Mouse (Mus musculus) frontal cortex, adult 2 months (tissue): Measurements from ENCODE around the gene Vac14. TPM values are rescaled to one million over a fixed set of nuclear protein-coding genes. Genes with fewer than 3 reads are reported as not detected.

Experiments used
- DNase-seq, 2 experiments: peaks; one replicate each; pipeline ENCODE4 v3.0.0; 2022; ENCODE audit warnings: low spot score in 1 of 2; ENCODE audit errors: extremely low spot score in 1 of 2
- polyA plus RNA-seq: library from polyadenylated mRNA; depleted of rRNA; stranded (reverse); fragments of >200 nt; gene quantifications from 2 replicates; pipeline ENCODE4 v1.2.3, GENCODE M21; 2012; rRNA removed

Vac14 gene
- polyA plus RNA-seq, 1 experiment: 28.7 TPM

DNA sequence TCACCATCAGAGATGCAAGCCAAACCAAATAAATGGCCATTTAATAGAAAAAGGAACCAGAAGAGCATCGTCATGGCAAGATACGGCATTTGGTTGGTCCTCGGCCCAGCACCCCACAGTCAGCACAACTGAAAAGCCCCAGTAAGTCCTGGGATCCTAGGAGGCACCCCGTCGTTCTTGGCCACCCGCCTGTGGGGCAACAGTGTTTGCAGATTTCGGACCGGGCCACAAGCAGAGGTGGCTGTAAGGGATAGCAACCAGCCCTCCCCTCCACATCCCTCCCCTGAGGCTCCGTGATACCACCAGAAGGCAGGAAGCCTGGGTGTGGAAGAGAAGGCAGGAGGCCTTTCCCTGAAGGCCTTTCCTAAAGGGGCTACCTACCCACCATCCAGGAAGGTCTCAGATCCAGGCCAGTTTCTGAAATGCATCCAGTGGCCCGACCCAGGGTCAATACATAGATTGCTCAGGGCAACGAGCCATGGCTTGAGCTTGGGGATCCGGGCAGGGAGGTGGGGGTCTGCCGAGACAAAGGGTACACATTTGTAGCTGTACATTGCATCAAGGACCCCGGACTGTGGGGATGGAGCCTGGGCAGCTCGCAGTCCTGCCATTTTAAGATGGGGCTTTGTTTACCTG lies 123.5 kb downstream of the Vac14 start:
- DNase-seq: no peak

- DNase-seq: no peak
Measured at GRCm38 (mm10) chr8:110742452-110742818, 124.0 kb downstream of the Vac14 start.

DNA sequence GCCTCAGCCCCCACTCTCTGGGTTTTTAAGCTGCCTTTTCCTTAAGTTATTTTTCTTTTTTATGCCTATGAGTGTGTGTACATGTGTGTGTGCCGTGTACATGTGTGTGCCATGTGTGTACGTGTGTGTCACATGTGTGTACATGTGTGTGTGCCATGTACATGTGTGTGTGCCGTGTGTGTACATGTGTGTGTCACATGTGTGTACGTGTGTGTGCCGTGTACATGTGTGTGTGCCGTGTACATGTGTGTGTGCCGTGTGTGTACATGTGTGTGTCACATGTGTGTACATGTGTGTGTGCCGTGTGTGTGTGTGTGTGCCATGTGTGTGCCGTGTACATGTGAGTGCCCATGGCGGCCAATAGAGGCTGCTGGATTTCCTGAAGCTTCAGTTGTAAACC lies 126.8 kb downstream of the Vac14 start:
- no peak for DNase-seq

DNA sequence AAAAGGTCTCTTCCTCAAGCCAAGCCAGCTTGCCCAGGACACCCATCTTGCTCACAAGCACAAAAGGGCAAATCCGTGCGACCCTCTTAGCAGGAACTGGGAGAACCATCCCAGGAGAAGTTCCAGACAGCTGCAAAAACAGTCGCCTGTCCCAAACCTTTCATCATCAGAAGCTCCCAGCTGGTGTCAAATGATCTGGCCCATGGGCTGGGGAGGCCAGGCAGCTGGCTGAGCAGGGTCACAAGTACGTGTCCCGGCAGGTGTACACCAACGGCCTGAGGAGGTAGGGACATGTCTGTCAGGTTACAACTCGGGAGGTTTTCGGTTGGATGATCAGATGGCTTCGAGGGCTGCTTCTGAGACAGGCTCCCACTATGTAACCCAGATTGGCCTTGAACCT lies 128.3 kb downstream of the Vac14 start:
- no peak for DNase-seq

DNA sequence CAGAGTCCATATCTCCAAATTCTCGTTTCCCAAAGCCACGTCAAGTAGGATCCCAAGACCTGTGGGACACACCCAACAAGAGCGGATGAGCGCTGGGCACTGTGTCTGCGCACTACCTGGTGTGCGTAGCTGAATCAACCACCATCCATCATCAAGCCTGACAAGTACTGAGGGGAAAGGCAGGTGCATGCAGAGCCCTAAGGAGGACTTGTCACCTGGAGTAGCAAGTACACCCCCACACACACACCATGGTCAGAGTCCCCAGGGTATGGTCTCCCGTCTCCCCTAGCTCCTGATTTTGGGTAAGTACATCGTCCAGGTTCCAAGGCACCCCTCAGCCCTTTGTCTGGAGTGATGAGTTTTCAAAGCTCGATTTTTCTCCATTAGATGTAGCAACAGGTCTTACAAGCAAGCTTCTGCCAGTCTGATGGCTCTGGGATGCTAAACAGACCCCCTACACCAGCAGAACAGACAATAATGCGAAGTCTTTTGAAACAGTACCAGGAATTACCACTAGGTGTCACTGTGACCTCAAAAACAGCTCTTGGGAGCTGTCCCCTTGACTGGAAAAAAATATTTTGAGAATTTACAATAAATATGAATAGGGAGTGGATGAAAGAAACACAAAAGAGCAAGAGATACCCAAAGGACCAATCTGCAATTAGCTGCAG lies 131.2 kb downstream of the Vac14 start:
- DNase-seq: peak in 1 of 2 experiments; percentile 88

GRCm38 (mm10) chr8:110750269-110750668 lies 131.9 kb downstream of the Vac14 start:
- DNase-seq: no peak

DNA sequence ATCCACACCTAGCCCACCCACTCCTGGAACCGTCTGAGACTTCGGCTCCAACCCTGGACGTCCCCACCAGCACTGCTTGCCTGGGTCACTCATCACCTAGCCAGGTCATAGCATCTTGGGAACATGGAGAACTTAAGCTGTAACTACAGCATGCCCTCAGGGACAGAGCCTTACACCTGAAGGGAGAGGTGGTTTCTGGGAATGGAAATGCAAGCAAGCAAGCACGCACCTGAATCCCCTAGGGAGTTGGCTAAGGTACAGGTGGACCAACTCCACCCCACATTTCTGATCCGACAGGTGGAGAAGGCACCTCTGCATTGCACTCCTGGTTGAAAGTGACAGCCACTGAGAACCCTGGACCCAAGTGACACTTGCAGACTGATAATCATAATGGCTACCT lies 133.1 kb downstream of the Vac14 start:
- DNase-seq: no peak

- DNase-seq: peak; percentile 69 to 71
Measured at GRCm38 (mm10) chr8:110754713-110755112, 136.3 kb downstream of the Vac14 start.

DNA sequence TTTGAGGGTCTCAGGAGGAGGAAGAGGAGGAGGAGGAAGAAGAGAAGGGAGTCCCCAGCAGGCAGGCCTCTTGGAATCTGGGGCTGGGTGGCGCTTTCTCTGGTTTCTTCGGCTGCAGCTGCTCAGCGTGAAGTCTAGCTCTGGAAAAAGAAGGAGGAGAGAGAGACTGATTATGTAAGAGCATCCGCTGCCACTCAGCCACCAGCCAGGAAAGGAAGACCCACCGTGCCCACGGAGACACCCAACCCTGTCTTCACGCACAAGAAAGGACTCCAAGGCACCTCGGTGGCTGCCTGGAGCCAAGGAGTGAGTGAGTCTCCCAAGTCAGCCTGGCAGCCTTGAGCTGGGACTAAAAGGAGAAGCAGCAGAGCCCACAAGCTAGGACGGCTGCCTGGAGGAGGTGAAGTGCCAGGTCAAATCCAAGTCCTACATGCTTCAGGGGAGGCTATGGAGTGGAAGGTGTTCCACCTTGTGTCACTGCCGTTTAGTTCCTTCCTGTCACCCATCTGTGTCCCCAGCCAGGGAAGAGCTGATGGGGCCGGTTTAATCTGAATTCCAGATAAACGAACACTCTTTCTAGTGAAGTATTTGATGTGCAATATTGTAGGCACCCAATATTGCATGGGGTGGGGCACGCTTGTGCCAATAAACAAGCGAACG lies 137.3 kb downstream of the Vac14 start:
- peak; percentile 71 to 84 for DNase-seq

GRCm38 (mm10) chr8:110756196-110756595 lies 137.8 kb downstream of the Vac14 start:
- DNase-seq: no peak

DNA sequence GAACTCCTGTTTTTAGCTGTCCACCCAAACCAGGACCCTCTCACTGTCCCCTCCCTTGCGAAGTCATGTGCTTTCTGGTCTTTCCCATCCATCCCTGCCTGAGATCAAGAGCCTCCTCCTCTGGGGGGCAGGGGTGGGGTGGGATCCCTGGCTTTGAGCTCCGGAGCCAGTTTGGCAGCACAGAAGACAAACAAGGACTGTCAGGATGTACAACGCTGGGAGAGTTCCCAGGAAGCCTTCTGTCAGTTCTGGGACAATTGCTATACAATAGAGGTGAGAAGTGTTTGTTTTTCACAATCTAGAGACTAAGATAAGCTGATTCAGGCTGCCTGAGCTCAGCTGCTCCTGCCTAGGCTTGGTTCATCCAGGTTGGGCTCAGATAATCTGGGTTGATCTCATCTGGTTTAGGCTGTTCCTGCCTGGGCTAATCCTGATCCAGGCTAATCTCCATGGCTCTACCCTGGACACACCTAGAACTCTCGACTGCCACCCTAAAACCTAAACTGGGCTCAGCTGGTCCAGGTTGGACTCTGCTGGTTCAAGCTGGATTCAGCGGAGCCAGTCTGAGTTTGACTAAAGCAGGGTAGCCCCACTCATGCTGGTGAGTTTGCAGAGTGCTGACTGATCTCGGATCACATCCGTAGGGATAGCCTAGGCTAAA lies 142.0 kb downstream of the Vac14 start:
- no peak for DNase-seq

GRCm38 (mm10) chr8:110761185-110761584 lies 142.8 kb downstream of the Vac14 start:
- no peak for DNase-seq

- no peak for DNase-seq
Measured at GRCm38 (mm10) chr8:110761988-110762387, 143.6 kb downstream of the Vac14 start.

GRCm38 (mm10) chr8:110764671-110765070 lies 146.3 kb downstream of the Vac14 start:
- DNase-seq: no peak

DNA sequence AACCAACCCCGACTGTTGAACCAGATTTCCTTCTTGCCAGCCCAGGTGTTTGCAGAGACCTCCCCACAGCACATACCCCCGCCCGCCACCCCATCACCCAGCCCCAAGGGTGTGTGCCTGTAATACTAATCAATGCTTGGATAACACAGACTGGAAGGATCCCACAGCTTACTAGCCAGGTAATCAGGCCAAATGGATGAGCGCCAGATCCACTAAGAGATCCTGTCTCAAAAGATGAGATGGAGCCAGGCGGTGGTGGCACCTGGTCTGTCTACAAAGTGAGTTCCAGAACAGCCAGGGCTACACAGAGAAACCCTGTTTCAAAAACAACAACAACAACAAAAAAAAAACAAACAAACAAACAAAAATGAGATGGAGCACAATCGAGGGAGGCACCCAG lies 148.9 kb downstream of the Vac14 start:
- no peak for DNase-seq

Other genes with a start within 250 kb of the Vac14 start
- 202 and 212 TPM in 2 replicates for gene Mtss1l, start 102.9 kb downstream of the Vac14 start, polyA plus RNA-seq
- 110 and 119 TPM in 2 replicates for gene Il34, start 187.3 kb downstream of the Vac14 start, polyA plus RNA-seq
- 37.2 and 40.9 TPM in 2 replicates for gene Cog4, start 228.0 kb downstream of the Vac14 start, polyA plus RNA-seq
- 39.5 and 39.9 TPM in 2 replicates for gene Sf3b3, start 228.2 kb downstream of the Vac14 start, polyA plus RNA-seq